Mouse (Mus musculus): Measurements from ENCODE around the gene Col4a2. TPM values are rescaled to one million over a fixed set of nuclear protein-coding genes. Genes with fewer than 3 reads are reported as not detected.
A peak's percentile ranks its signal among the peaks of the same experiment; 100 is the strongest.
"Not testable (repeated sequence)": the region's sequence is repeated elsewhere in the genome, so short reads cannot be mapped to it uniquely, and the experiment has no call there.

The Col4a2 gene
- polyA plus RNA-seq, 1 experiment from 2014 or later: 11.8 TPM

GRCm38 (mm10) chr8:11492340-11492739 lies 179.7 kb downstream of the Col4a2 start:
- H3K4me3 ChIP-seq; H3K9me3 ChIP-seq (replicated peaks); H3K4me1 ChIP-seq; ATAC-seq; H3K9ac ChIP-seq; H3K27ac ChIP-seq; H3K4me2 ChIP-seq; H3K36me3 ChIP-seq: not testable (repeated sequence)
- WGBS (ENCODE audit: insufficient replicate concordance): 69% methylated on average over 2 of the region's 2 CpGs
- peaks cover 50% of the 10 kb centered on the region for H3K27me3 ChIP-seq (replicated peaks)

- H3K9me3 ChIP-seq (replicated peaks): no peaks in the 10 kb centered on the region
- peak within 1 kb of the TSS; percentile 83 for H3K4me2 ChIP-seq
- peaks cover 33% of the 10 kb centered on the region for H3K4me1 ChIP-seq
- peaks cover 16% of the 10 kb centered on the region for H3K36me3 ChIP-seq
- WGBS (ENCODE audit: insufficient replicate concordance): 3% methylated on average over 72 of the region's 73 CpGs
- peak within 1 kb of the TSS; percentile 95 for H3K9ac ChIP-seq
- peak; percentile 98 for ATAC-seq
- H3K4me3 ChIP-seq: peak within 1 kb of the TSS; percentile 95
- peak within 1 kb of the TSS; percentile 73 for H3K27ac ChIP-seq
- H3K27me3 ChIP-seq (replicated peaks): peaks cover 17% of the 10 kb centered on the region; the same call in 1 of the 2 replicates
Observed at GRCm38 (mm10) chr8:11497017-11497990, 184.7 kb downstream of the Col4a2 start, which contains the start of gene Naxd. TSS of gene Naxd (plus strand) at chr8:11497506.

DNA sequence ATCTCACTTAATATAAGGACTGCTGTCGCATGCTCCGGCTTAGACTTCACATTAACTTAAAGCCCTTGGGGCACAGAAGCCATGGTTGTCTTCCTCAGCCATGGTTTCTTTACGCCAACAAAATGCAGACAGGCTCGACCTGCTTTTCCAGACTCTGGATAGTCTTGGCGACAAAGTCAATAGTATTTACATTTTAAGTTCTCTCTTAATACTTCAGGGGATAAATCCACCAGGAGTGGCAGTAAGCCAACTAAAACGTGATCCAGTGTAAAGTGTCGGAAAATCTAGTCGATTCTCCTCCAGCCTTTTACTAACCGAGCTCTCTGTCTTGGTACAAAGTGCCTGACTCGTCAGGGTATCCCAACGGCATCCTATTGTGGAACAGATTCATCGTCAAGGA lies 185.7 kb downstream of the Col4a2 start:
- H3K4me3 ChIP-seq: peak overlapping the region; percentile 95
- peaks cover 33% of the 10 kb centered on the region for H3K4me1 ChIP-seq
- 0 out of 2 replicates have a peak, but pooled peaks cover 12% of the 10 kb centered on the region for H3K27me3 ChIP-seq (replicated peaks)

More for the DNA sequence above, 185.7 kb downstream of the Col4a2 start:
- H3K9me3 ChIP-seq (replicated peaks): no peaks in the 10 kb centered on the region
- H3K4me2 ChIP-seq: peak overlapping the region; percentile 83
- H3K9ac ChIP-seq: peak overlapping the region; percentile 95
- ATAC-seq: no peak
- H3K27ac ChIP-seq: no peak overlapping the region
- H3K36me3 ChIP-seq: peaks cover 26% of the 10 kb centered on the region
- 58% methylated on average over 12 of the region's 12 CpGs for WGBS (ENCODE audit: insufficient replicate concordance)

Other genes with a start within 250 kb of the Col4a2 start
- 28.9 and 30.9 TPM in 2 replicates for gene Col4a1, start within 50 bp of the Col4a2 start, polyA plus RNA-seq (2016; fragmentation: Nextera tagmentation; extraction: Ambion mirVana)
- 3.8 and 3.9 TPM in 2 replicates for gene Rab20, start 165.9 kb downstream of the Col4a2 start, polyA plus RNA-seq (2016; fragmentation: Nextera tagmentation; extraction: Ambion mirVana)
- 44.6 and 52.1 TPM in 2 replicates for gene Naxd, start 184.7 kb downstream of the Col4a2 start, polyA plus RNA-seq (2016; fragmentation: Nextera tagmentation; extraction: Ambion mirVana)
- gene Cars2, start 238.0 kb downstream of the Col4a2 start, polyA plus RNA-seq (2016; fragmentation: Nextera tagmentation; extraction: Ambion mirVana): 20.9 and 22.2 TPM in 2 replicates
- gene Ing1, start 242.8 kb downstream of the Col4a2 start, polyA plus RNA-seq (2016; fragmentation: Nextera tagmentation; extraction: Ambion mirVana): 21.6 and 22.8 TPM in 2 replicates